ENCODE assay signal across 16 mouse cellular contexts in the genomic region with DNA sequence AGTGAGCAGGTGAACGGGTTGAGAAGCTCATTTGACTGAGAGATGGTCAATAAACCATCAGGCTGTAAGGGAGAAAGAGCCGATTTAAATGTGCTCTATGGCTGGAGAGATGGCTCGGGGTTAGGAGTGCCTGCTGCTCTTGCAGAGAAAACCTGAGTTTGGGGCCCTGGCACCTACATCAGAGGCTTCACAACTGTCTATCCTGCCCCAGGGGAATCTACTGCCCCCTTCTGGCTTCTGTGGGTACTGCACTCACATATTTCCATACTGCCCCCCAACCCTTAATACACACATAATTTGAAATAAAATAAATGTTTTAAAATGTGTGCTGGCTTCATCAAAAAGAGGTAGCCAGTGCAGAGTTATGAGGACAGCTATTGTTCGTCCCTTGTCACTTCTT.
A peak's percentile ranks its signal among the peaks of the same experiment; 100 is the strongest.
DNase-seq lines count a peak whose midpoint lies in the region; ATAC-seq and TF ChIP-seq lines count a peak whose summit lies in the region.
"Had no signal": no experiment of that assay in that cellular context is flagged by ENCODE, and none has a peak within 500 bp of the region (broad histone marks: within the 10 kb centered on the region; RNA-seq: fewer than 3 reads in every experiment).

No protein-coding gene starts in this region.

- no peaks in the 10 kb centered on the region for H3K36me3 ChIP-seq in forebrain, postnatal 0 days (ENCODE audit: insufficient read depth)
- H3K36me3 ChIP-seq in forebrain, embryonic 14.5 days (ENCODE audit: control insufficient read depth, insufficient read depth, low read length) = no peaks in the 10 kb centered on the region
- H3K36me3 ChIP-seq in liver, postnatal 0 days (replicated peaks; ENCODE audit: insufficient read depth, low read length) = no peaks in the 10 kb centered on the region; the same call in 1 of the 2 replicates
- no peaks in the 10 kb centered on the region for H3K36me3 ChIP-seq in G1E (replicated peaks)
- no peaks in the 10 kb centered on the region for H3K36me3 ChIP-seq in stomach, postnatal 0 days (ENCODE audit: control insufficient read depth, insufficient read depth, low read length)
- H3K36me3 ChIP-seq: embryonic facial prominence, embryonic 10.5 days had no signal

- TF ChIP-seq CTCF in forebrain, postnatal 0 days (IDR thresholded peaks at IDR 0.05; ENCODE audit: low read depth) = peak; percentile 49
- TF ChIP-seq CTCF in liver, postnatal 0 days (IDR thresholded peaks at IDR 0.05; ENCODE audit: low read depth) = peak; percentile 62
- 0 out of 2 replicates have a peak, but pooled peaks have one; percentile 4 for TF ChIP-seq CTCF in G1E (IDR thresholded peaks at IDR 0.05; ENCODE audit: low read depth, low read length)
- TF ChIP-seq CTCF in stomach, postnatal 0 days (IDR thresholded peaks at IDR 0.05; ENCODE audit: low read depth) = peak; percentile 62

- H3K4me1 ChIP-seq in forebrain, postnatal 0 days (ENCODE audit: insufficient read depth) = no peaks in the 10 kb centered on the region
- H3K4me1 ChIP-seq in forebrain, embryonic 14.5 days (ENCODE audit: control insufficient read depth, insufficient read depth, low read length) = no peaks in the 10 kb centered on the region
- H3K4me1 ChIP-seq in liver, postnatal 0 days (ENCODE audit: insufficient read depth) = no peaks in the 10 kb centered on the region
- H3K4me1 ChIP-seq in G1E (ENCODE audit: insufficient read depth, low read depth, low read length) = no peaks in the 10 kb centered on the region
- no peaks in the 10 kb centered on the region for H3K4me1 ChIP-seq in stomach, postnatal 0 days (replicated peaks; ENCODE audit: control insufficient read depth, insufficient read depth)
- H3K4me1 ChIP-seq: embryonic facial prominence, embryonic 10.5 days; megakaryocyte, embryonic 14.5 days had no signal

- no peaks in the 10 kb centered on the region for H3K27me3 ChIP-seq in forebrain, postnatal 0 days (ENCODE audit: insufficient read depth, low read length)
- H3K27me3 ChIP-seq in forebrain, embryonic 14.5 days (replicated peaks; ENCODE audit: control insufficient read depth, insufficient read depth, low read length) = no peaks in the 10 kb centered on the region
- no peaks in the 10 kb centered on the region for H3K27me3 ChIP-seq in liver, postnatal 0 days (ENCODE audit: insufficient read depth, low read length)
- no peaks in the 10 kb centered on the region for H3K27me3 ChIP-seq in G1E (ENCODE audit: insufficient read depth, low read length)
- no peaks in the 10 kb centered on the region for H3K27me3 ChIP-seq in stomach, postnatal 0 days (ENCODE audit: control insufficient read depth, insufficient read depth, low read length)
- H3K27me3 ChIP-seq: megakaryocyte, embryonic 14.5 days had no signal

- H3K4me3 ChIP-seq in forebrain, postnatal 0 days (ENCODE audit: low read depth, low read length) = no peak overlapping the region
- no peak overlapping the region for H3K4me3 ChIP-seq in forebrain, embryonic 14.5 days (ENCODE audit: low read depth, low read length)
- H3K4me3 ChIP-seq in liver, postnatal 0 days (ENCODE audit: low read depth, low read length) = no peak overlapping the region
- no peak overlapping the region for H3K4me3 ChIP-seq in G1E (ENCODE audit: low read depth, low read length)
- no peak overlapping the region for H3K4me3 ChIP-seq in stomach, postnatal 0 days (ENCODE audit: low read depth, low read length)
- H3K4me3 ChIP-seq: embryonic facial prominence, embryonic 10.5 days; forebrain, embryonic 10.5 days; megakaryocyte, embryonic 14.5 days; myocyte had no signal

- no peak overlapping the region for H3K9ac ChIP-seq in forebrain, postnatal 0 days
- no peak overlapping the region for H3K9ac ChIP-seq in forebrain, embryonic 14.5 days (ENCODE audit: low read length)
- H3K9ac ChIP-seq in liver, postnatal 0 days (replicated peaks) = no peak overlapping the region
- no peak overlapping the region for H3K9ac ChIP-seq in stomach, postnatal 0 days (ENCODE audit: low read length)
- H3K9ac ChIP-seq: hindbrain, embryonic 14.5 days had no signal

- no peak for ATAC-seq in forebrain, postnatal 0 days
- no peak for ATAC-seq in forebrain, embryonic 14.5 days
- no peak for ATAC-seq in liver, postnatal 0 days
- no peak for ATAC-seq in G1E (ENCODE audit: extremely low read depth, insufficient number of reproducible peaks, low FRiP score, poor library complexity, severe bottlenecking)
- ATAC-seq in stomach, postnatal 0 days (ENCODE audit: low FRiP score, low TSS enrichment) = no peak

- no peak overlapping the region for H3K27ac ChIP-seq in forebrain, postnatal 0 days (ENCODE audit: low read depth, low read length)
- no peak overlapping the region for H3K27ac ChIP-seq in forebrain, embryonic 14.5 days (ENCODE audit: low read depth, low read length)
- no peak overlapping the region for H3K27ac ChIP-seq in liver, postnatal 0 days (ENCODE audit: low read depth)
- no peak overlapping the region for H3K27ac ChIP-seq in stomach, postnatal 0 days (replicated peaks)
- H3K27ac ChIP-seq: embryonic facial prominence, embryonic 10.5 days; forebrain, embryonic 10.5 days; hindbrain, embryonic 14.5 days had no signal

- 88% methylated on average over 4 of the region's 4 CpGs for WGBS in forebrain, postnatal 0 days
- WGBS in forebrain, embryonic 14.5 days = 87% methylated on average over 4 of the region's 4 CpGs
- 83% methylated on average over 4 of the region's 4 CpGs for WGBS in liver, postnatal 0 days (ENCODE audit: insufficient replicate concordance)
- 92% methylated on average over 4 of the region's 4 CpGs for WGBS in stomach, postnatal 0 days

- H3K4me2 ChIP-seq in forebrain, postnatal 0 days (ENCODE audit: low read depth) = no peak overlapping the region
- no peak overlapping the region for H3K4me2 ChIP-seq in forebrain, embryonic 14.5 days (ENCODE audit: low read length)
- H3K4me2 ChIP-seq in liver, postnatal 0 days (ENCODE audit: low read depth, low read length) = no peak overlapping the region
- H3K4me2 ChIP-seq in stomach, postnatal 0 days (replicated peaks; ENCODE audit: low read depth) = no peak overlapping the region
- H3K4me2 ChIP-seq: hindbrain, embryonic 14.5 days had no signal

- H3K9me3 ChIP-seq in forebrain, postnatal 0 days (ENCODE audit: low read length) = no peaks in the 10 kb centered on the region
- H3K9me3 ChIP-seq in forebrain, embryonic 14.5 days (replicated peaks; ENCODE audit: control insufficient read depth, low read length) = no peaks in the 10 kb centered on the region
- no peaks in the 10 kb centered on the region for H3K9me3 ChIP-seq in liver, postnatal 0 days (ENCODE audit: low read length)
- H3K9me3 ChIP-seq in G1E (replicated peaks) = peaks cover 42% of the 10 kb centered on the region
- H3K9me3 ChIP-seq in stomach, postnatal 0 days (ENCODE audit: control insufficient read depth, low read length) = no peaks in the 10 kb centered on the region
- H3K9me3 ChIP-seq: embryonic facial prominence, embryonic 10.5 days had no signal

- no peak for DNase-seq in forebrain, postnatal 0 days
- no peak for DNase-seq in forebrain, embryonic 14.5 days (ENCODE audit: low spot score)
- no peak for DNase-seq in liver, postnatal 0 days
- DNase-seq in liver (no peak), G1E (ENCODE audit: low spot score) (no peak)
- no peak for DNase-seq in stomach, postnatal 0 days (ENCODE audit: low spot score)
- DNase-seq in urinary bladder, postnatal 36 days (ENCODE audit: low spot score in 2 of 2) = no peak
- DNase-seq in frontal cortex, postnatal 36 days (ENCODE audit: low spot score in 2 of 2) = no peak
- DNase-seq: adrenal gland, postnatal 36 days; cerebellum, adult 9-10 months; kidney, postnatal 10 days had no signal

- TF ChIP-seq EP300 in liver, postnatal 0 days (IDR thresholded peaks at IDR 0.05; ENCODE audit: low read depth) = no peak
- TF ChIP-seq EP300 in stomach, postnatal 0 days (optimal IDR thresholded peaks at IDR 0.05) = no peak

Comparison
In these comparisons a context has a peak if more than half of its experiments do, and no peak if none do; other contexts are left out.
1. CTCF ChIP-seq: peak in every context shown above with its lines; median percentile 62 in liver, postnatal 0 days; 62 in stomach, postnatal 0 days; 49 in forebrain, postnatal 0 days; 4 in G1E.